Mouse (Mus musculus) erythroblast, embryonic 14.5 days (primary cell): ENCODE measurements around the gene Bcas3.

Experiments
- GATA1 ChIP-seq: IDR thresholded peaks from 2 replicates; pipeline ENCODE4 v1.6.1; 2012; ENCODE audit warnings: low read length, inconsistent platforms, mixed read lengths
- TAL1 ChIP-seq: IDR thresholded peaks from 3 replicates; pipeline ENCODE4 v1.6.1; 2012; ENCODE audit warnings: low read length, inconsistent platforms, mixed read lengths

DNA sequence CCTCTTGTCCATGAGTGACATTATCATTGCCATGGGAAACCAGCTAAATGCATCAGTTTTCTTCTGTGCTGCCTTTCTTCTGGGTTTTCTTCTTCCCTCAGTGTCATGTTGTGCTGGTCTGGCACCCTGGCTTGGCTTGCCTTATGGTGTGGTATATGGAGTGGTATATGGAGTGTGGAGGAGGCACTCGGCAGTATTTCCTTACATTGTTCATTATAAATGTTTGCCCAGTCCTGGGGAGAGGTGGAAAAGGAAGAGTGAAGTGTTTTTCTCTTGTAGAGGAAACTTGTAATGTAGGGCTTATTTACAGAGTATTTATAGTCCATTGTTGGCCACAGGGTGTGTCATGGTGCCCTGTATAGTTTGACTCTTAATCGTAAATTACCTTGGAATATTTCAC lies 212.1 kb downstream of the Bcas3 start:
- no peak for TF ChIP-seq GATA1
- TF ChIP-seq TAL1: no peak
